Mouse (Mus musculus): ENCODE results near the gene Slc22a20. TPM values are rescaled to one million over a fixed set of nuclear protein-coding genes. Genes with fewer than 3 reads are reported as not detected.

Slc22a20 gene
- polyA plus RNA-seq, 1 experiment from 2014 or later: not detected

GRCm38 (mm10) chr19:5957371-5957770, 28.6 kb downstream of the Slc22a20 start:
- Histone ChIP-seq H3K27me3 (replicated peaks; ENCODE audit: control insufficient read depth, insufficient read depth, low read length) (no peaks in the 10 kb centered on the region), H3K9me3 (ENCODE audit: control insufficient read depth, low read length) (no peaks in the 10 kb centered on the region), H3K27ac (ENCODE audit: low read depth, low read length) (no peak overlapping the region), H3K36me3 (ENCODE audit: control insufficient read depth, insufficient read depth, low read length) (0 out of 2 replicates have a peak, but pooled peaks cover 2% of the 10 kb centered on the region), H3K4me1 (ENCODE audit: control insufficient read depth, insufficient read depth, low read depth, low read length) (peaks cover 2% of the 10 kb centered on the region; the same call in 1 of the 2 replicates), H3K4me3 (ENCODE audit: low read length) (no peak overlapping the region), H3K9ac (ENCODE audit: low read depth, low read length) (no peak overlapping the region), H3K4me2 (ENCODE audit: low read length) (no peak overlapping the region)
- ATAC-seq: no peak
- WGBS: 90% methylated on average over 5 of the region's 5 CpGs

- WGBS: 30% methylated on average over 3 of the region's 3 CpGs
- Histone ChIP-seq H3K36me3 (ENCODE audit: control insufficient read depth, insufficient read depth, low read length) (0 out of 2 replicates have a peak, but pooled peaks cover 2% of the 10 kb centered on the region), H3K4me1 (ENCODE audit: control insufficient read depth, insufficient read depth, low read depth, low read length) (no peaks in the 10 kb centered on the region), H3K27ac (ENCODE audit: low read depth, low read length) (no peak overlapping the region), H3K4me3 (ENCODE audit: low read length) (no peak overlapping the region), H3K27me3 (replicated peaks; ENCODE audit: control insufficient read depth, insufficient read depth, low read length) (no peaks in the 10 kb centered on the region), H3K9me3 (ENCODE audit: control insufficient read depth, low read length) (no peaks in the 10 kb centered on the region), H3K9ac (ENCODE audit: low read depth, low read length) (no peak overlapping the region), H3K4me2 (ENCODE audit: low read length) (no peak overlapping the region)
- ATAC-seq: peak; percentile 60
Measured at GRCm38 (mm10) chr19:5956685-5957084, 29.3 kb downstream of the Slc22a20 start.

- Histone ChIP-seq H3K9me3 (ENCODE audit: control insufficient read depth, low read length) (no peaks in the 10 kb centered on the region), H3K36me3 (ENCODE audit: control insufficient read depth, insufficient read depth, low read length) (0 out of 2 replicates have a peak, but pooled peaks cover 2% of the 10 kb centered on the region), H3K4me2 (ENCODE audit: low read length) (no peak overlapping the region), H3K9ac (ENCODE audit: low read depth, low read length) (no peak overlapping the region), H3K4me1 (ENCODE audit: control insufficient read depth, insufficient read depth, low read depth, low read length) (no peaks in the 10 kb centered on the region), H3K4me3 (ENCODE audit: low read length) (no peak overlapping the region), H3K27me3 (replicated peaks; ENCODE audit: control insufficient read depth, insufficient read depth, low read length) (no peaks in the 10 kb centered on the region), H3K27ac (ENCODE audit: low read depth, low read length) (no peak overlapping the region)
- 82% methylated on average over 28 of the region's 28 CpGs for WGBS
- ATAC-seq: no peak
Measured at GRCm38 (mm10) chr19:5955704-5956670, 30.0 kb downstream of the Slc22a20 start.

GRCm38 (mm10) chr19:5954936-5955335, 31.0 kb downstream of the Slc22a20 start:
- 95% methylated on average over 10 of the region's 10 CpGs for WGBS
- H3K36me3 ChIP-seq (ENCODE audit: control insufficient read depth, insufficient read depth, low read length): 0 out of 2 replicates have a peak, but pooled peaks cover 2% of the 10 kb centered on the region
- no peak overlapping the region for H3K4me3 ChIP-seq (ENCODE audit: low read length)

GRCm38 (mm10) chr19:5954031-5954710, 31.8 kb downstream of the Slc22a20 start:
- no peak for ATAC-seq
- Histone ChIP-seq H3K36me3 (ENCODE audit: control insufficient read depth, insufficient read depth, low read length) (0 out of 2 replicates have a peak, but pooled peaks cover 2% of the 10 kb centered on the region), H3K9me3 (ENCODE audit: control insufficient read depth, low read length) (no peaks in the 10 kb centered on the region), H3K27me3 (replicated peaks; ENCODE audit: control insufficient read depth, insufficient read depth, low read length) (no peaks in the 10 kb centered on the region), H3K4me2 (ENCODE audit: low read length) (no peak overlapping the region), H3K4me1 (ENCODE audit: control insufficient read depth, insufficient read depth, low read depth, low read length) (no peaks in the 10 kb centered on the region), H3K27ac (ENCODE audit: low read depth, low read length) (no peak overlapping the region), H3K9ac (ENCODE audit: low read depth, low read length) (no peak overlapping the region), H3K4me3 (ENCODE audit: low read length) (no peak overlapping the region)
- 89% methylated on average over 22 of the region's 22 CpGs for WGBS

More at GRCm38 (mm10) chr19:5954936-5955335, 31.0 kb downstream of the Slc22a20 start:
- H3K27me3 ChIP-seq (replicated peaks; ENCODE audit: control insufficient read depth, insufficient read depth, low read length): no peaks in the 10 kb centered on the region
- ATAC-seq: no peak
- no peaks in the 10 kb centered on the region for H3K9me3 ChIP-seq (ENCODE audit: control insufficient read depth, low read length)
- no peak overlapping the region for H3K27ac ChIP-seq (ENCODE audit: low read depth, low read length)
- H3K4me2 ChIP-seq (ENCODE audit: low read length): no peak overlapping the region
- H3K9ac ChIP-seq (ENCODE audit: low read depth, low read length): no peak overlapping the region
- H3K4me1 ChIP-seq (ENCODE audit: control insufficient read depth, insufficient read depth, low read depth, low read length): no peaks in the 10 kb centered on the region

GRCm38 (mm10) chr19:5953201-5953770, 32.7 kb downstream of the Slc22a20 start:
- H3K4me3 ChIP-seq (ENCODE audit: low read length): no peak overlapping the region
- ATAC-seq: no peak
- H3K4me2 ChIP-seq (ENCODE audit: low read length): no peak overlapping the region
- no peaks in the 10 kb centered on the region for H3K27me3 ChIP-seq (replicated peaks; ENCODE audit: control insufficient read depth, insufficient read depth, low read length)
- H3K4me1 ChIP-seq (ENCODE audit: control insufficient read depth, insufficient read depth, low read depth, low read length): no peaks in the 10 kb centered on the region
- no peaks in the 10 kb centered on the region for H3K9me3 ChIP-seq (ENCODE audit: control insufficient read depth, low read length)
- H3K9ac ChIP-seq (ENCODE audit: low read depth, low read length): no peak overlapping the region
- H3K27ac ChIP-seq (ENCODE audit: low read depth, low read length): no peak overlapping the region
- H3K36me3 ChIP-seq (ENCODE audit: control insufficient read depth, insufficient read depth, low read length): 0 out of 2 replicates have a peak, but pooled peaks cover 2% of the 10 kb centered on the region
- 93% methylated on average over 19 of the region's 19 CpGs for WGBS

- Histone ChIP-seq H3K9ac (ENCODE audit: low read depth, low read length) (no peak overlapping the region), H3K4me3 (ENCODE audit: low read length) (no peak overlapping the region), H3K27me3 (replicated peaks; ENCODE audit: control insufficient read depth, insufficient read depth, low read length) (no peaks in the 10 kb centered on the region), H3K36me3 (ENCODE audit: control insufficient read depth, insufficient read depth, low read length) (0 out of 2 replicates have a peak, but pooled peaks cover 2% of the 10 kb centered on the region), H3K27ac (ENCODE audit: low read depth, low read length) (no peak overlapping the region), H3K4me1 (ENCODE audit: control insufficient read depth, insufficient read depth, low read depth, low read length) (no peaks in the 10 kb centered on the region), H3K4me2 (ENCODE audit: low read length) (no peak overlapping the region), H3K9me3 (ENCODE audit: control insufficient read depth, low read length) (no peaks in the 10 kb centered on the region)
- no peak for ATAC-seq
- WGBS: 85% methylated on average over 13 of the region's 13 CpGs
Measured at GRCm38 (mm10) chr19:5952071-5952691, 33.8 kb downstream of the Slc22a20 start.

GRCm38 (mm10) chr19:5951631-5952030, 34.3 kb downstream of the Slc22a20 start:
- Histone ChIP-seq H3K4me1 (ENCODE audit: control insufficient read depth, insufficient read depth, low read depth, low read length) (no peaks in the 10 kb centered on the region), H3K4me3 (ENCODE audit: low read length) (no peak overlapping the region), H3K27me3 (replicated peaks; ENCODE audit: control insufficient read depth, insufficient read depth, low read length) (no peaks in the 10 kb centered on the region), H3K4me2 (ENCODE audit: low read length) (no peak overlapping the region), H3K9ac (ENCODE audit: low read depth, low read length) (no peak overlapping the region), H3K27ac (ENCODE audit: low read depth, low read length) (no peak overlapping the region), H3K9me3 (ENCODE audit: control insufficient read depth, low read length) (no peaks in the 10 kb centered on the region), H3K36me3 (ENCODE audit: control insufficient read depth, insufficient read depth, low read length) (0 out of 2 replicates have a peak, but pooled peaks cover 2% of the 10 kb centered on the region)
- no peak for ATAC-seq
- 91% methylated on average over 16 of the region's 16 CpGs for WGBS
